Mouse (Mus musculus) liver, postnatal 0 days (tissue): ENCODE data around the gene 2310057N15Rik.

Experiments used
- CTCF ChIP-seq: sonication (generic); IDR thresholded peaks from 2 replicates; pipeline ENCODE4 v1.5.1; 2016; ENCODE audit warnings: antibody characterized with exemption, low read depth
- EP300 ChIP-seq: IDR thresholded peaks from 2 replicates; pipeline ENCODE4 v1.6.1; 2016; ENCODE audit warnings: antibody characterized with exemption, low read depth, mild to moderate bottlenecking

GRCm38 (mm10) chr16:88820066-88820465 is 46.1 kb upstream of the 2310057N15Rik start, which contains the start of gene Krtap15:
- TF ChIP-seq CTCF (no peak), EP300 (no peak)
